Mouse (Mus musculus) lung, postnatal 4 days (tissue): ENCODE measurements at regions not wholly inside any gene's neighbourhood (a gene's known extent, or its start where the extent isn't known, plus 50 kb on each side); places are given as distances from the start of the nearest gene placed in this dataset.
A peak's percentile ranks its signal among the peaks of the same experiment; 100 is the strongest.

Source experiments
- DNase-seq, 2 experiments: peaks; one replicate each; pipeline ENCODE4 v3.0.0; 2021

DNA sequence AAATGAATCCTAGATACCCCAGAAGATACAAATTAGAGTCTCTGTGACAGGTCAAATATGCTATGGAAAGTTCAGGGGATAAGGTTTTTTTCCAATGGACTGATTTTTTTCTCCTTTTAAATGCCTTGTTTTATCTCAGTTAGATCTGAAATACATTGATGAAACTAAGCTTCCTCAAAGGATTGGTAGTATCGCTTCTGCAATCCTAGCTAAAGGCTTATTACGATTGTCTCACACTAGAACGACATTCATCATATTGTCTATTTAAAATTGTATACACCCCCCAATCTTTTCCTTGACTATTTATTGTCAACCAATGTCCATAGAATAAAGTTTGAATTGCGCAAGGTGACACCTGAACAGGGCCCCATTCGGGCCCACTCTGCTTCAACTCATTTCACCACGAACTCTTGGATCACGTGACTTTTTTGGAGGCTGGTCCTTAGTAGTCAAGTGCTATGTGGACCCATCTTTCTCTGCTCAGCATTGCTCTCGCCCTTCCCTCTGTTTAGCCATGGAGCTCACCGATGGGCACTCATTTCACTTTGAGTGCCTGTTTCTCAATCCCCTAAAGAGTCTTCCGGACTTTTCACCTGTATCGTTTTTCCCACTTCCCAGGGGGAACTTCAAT is 85.6 kb upstream of the Ednrb start:
- no peak for DNase-seq

DNA sequence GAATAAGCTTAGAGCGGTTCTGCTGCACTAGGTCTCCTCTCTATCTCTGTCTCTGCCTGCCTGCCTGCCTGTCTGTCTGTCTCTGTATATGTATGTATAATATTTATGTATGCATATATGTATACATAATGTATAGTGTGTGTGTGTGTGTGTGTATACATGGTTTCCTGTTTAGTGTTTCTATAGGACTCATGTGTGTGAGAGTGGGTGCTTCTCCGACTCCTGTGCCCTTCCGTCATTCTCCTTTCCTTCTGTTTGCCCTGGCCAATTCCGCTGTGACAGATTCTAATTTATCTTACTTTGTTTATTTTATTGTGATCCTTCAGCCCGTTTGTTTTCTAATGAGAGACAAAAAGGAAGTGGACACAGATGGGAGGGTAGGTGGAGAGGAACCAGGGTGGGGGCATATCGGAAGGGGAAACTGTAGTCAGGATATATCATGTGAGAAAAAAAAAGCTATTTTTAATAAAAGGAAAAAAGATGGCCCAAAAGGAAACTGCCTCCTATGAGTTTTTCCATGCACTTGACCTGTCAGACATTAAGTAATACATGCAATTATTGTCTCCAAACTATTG is 85.0 kb upstream of the Ednrb start:
- DNase-seq: no peak

DNA sequence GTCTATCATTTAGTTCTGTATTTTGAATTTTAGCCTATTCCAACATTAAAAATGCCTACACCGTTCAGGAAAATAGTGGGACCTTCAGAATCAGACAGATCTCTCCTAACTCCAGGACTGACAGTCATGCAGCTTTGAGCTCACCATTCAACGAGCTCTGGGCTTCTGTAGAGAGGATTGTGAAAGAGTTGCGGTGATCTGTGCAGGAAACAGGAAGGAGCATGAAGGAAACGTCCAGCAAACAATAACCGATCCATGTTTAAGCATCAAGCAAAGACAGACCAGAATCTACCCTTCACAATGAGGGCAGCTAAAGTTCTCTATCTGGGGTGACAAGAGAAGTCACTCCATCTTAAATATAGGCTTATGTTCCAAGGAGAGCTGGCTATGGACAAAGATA is 76.0 kb upstream of the Ednrb start:
- DNase-seq: peak in 1 of 2 experiments; percentile 32

DNA sequence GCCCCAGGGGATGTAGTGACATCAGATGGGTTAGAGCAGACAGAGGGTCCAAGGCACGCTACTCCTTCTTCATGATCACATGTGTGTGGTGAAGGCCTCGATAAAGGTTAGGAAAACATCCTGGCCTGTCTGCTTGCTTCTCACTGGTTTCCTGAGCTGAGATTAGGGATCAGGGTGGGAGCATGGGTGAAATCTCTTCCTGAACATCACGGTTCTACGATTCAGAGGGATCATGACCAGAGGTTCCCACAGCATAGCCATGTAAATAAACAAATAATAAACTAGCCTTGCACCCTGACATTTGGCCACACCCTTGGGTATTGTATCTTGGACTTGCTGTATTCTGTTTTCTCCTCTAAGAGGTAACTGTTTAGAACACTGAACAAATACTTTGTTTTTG is 75.2 kb upstream of the Ednrb start:
- no peak for DNase-seq

DNA sequence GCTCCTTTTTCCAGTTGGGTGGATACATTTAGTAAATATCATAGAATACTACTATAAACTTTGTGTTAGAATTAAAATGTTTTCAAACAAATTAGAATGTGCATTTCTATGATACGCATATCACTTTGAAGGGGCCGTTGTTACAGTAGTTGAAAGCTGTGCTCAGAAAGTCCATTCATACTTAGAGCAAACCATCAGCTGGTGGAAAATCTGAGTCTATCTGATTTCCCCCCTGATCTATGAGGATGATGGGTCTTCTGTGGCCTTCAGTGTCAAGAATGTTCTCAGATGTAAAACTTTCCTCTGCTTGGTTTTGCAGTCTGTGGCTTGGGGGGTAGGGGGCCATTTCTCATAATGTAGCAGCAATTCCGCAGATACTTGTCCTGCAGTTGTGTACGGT is 69.3 kb upstream of the Ednrb start:
- DNase-seq: no peak

DNA sequence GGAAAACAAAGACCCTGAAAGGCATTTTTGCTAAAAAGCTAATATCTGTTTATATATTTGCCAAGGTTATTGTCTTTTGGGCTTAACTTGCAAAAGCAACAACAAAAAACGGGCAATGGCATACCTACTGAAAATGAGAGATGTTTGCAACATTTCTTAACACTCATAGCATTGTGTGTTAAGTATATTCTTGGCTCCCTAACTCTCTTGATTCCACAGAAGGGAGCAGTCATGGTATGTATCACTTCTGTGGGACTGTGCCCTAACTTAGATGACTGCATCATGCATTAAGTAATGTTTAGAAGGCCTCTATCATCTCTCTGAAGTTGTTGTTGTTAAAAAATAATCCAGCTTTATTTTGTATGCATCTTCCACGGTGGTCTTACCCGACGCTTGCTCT is 67.5 kb upstream of the Ednrb start:
- DNase-seq: no peak

DNA sequence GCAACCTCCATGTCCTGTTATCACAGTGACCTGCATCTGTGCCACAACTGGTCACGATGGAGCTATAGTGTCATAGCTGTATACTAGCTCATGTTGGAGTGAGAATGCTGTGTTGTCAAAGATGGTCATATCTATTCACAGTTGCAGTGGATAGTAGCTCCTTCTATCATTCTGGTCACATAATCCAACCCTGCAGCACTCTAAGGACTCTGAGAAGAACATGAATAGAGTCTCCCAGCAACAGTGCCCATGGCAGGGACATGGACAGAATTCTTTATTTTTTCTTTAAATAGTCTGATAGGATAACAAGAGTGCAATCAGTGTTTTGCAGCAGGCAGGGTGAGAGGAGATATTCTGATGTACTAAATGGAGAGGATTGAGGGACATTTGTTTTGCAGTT is 67.1 kb upstream of the Ednrb start:
- DNase-seq: no peak

DNA sequence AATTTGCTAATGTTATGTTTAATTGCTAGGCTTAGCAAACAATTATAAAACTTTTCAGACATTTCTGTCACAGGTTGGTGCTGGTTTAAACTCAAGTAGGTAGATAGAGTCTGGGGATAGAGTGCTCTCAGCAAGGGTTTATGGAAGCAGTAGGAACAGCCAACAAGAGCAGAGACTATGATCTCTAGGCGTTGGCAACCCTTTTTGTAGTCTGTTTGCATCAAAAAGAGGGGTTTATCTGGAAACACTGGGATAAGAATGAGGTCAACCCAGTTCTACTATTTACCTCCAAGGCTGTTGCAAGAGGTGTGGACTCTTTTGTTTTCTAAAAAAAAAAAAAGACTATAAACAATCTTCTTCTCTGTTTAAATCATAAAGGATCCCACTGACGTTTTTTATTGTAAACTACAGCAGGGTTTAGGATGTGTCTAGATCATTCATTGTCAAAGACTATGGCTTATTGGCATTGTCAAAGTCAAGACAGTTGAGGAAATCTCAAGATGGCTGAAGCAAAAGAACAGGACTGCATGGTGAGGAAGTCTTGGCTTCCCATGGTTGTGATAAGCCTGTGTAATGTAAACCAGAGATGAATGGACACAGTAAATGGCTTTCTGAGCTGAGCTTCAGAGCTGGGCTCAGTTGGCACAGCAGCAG is 62.3 kb upstream of the Ednrb start:
- DNase-seq: no peak

DNA sequence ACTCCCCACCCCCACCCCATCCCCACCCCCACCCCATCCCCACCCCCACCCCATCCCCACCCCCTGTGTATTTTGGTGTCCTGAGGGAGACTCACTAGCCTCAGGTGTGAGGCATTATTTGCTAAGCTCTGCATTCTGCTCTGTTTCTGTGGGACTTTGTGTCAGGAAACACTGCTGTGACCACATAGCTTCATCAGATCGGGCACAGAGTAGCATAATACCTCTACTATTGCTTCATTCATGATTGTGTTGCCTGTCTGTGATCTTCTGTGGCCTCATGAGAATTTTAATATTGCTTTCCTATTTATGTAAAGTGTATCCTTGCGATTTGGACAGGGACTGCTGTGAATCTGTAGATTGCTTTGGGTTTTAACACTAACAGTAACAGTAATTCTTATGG is 56.6 kb upstream of the Ednrb start:
- no peak for DNase-seq

DNA sequence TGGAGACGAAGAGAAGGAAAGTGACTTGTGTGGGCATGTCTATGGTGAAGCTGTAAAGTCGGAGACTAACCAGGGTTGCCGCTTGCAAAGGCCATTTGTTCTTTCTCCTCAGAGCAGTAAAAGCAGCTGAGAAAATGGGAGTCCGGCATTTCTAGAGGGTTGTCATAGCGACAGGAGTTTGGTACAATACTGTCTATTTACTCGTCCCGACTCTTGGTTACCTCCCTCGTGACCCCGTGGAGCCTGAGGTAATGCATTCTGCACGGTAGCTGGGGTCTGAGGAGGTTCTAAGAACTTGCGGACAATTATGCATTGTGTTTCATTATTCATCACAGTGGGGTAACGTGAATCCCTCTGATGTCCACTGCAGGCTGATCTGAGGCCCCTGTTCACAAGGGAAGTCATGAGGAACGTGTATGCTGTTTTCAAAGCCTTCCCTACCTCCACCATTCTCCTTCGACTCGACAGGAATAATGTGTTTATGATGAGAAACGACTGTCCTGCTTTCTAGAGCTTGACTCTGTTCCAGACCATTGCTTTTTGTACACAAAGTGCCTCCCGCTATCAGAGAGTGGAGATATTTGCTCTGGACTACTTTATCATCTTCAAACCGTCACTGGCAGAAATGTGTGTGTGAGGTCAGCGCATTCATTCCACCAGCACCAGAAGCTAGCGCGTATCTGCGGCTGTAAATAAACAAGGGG is 55.1 kb upstream of the Ednrb start:
- DNase-seq: peak; percentile 31 to 44

DNA sequence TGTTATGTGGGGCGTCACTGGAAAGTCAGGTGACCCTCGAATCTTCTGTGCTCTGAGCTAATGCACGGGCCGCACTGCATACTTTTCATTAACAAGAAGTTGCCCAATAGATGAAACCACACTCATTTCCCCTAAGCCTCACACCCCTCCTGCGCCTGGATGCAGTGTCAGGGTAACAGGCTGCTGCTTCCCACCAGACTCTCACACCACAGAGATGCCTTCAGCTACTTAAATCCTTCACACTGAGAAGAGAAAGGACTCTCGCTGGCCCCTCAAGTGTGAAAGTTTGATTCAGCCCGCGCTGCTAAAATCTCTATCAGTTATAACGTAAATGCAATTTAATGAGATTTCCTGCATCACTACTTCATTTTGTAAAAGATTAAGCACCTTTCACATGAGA is 54.5 kb upstream of the Ednrb start:
- DNase-seq: no peak

DNA sequence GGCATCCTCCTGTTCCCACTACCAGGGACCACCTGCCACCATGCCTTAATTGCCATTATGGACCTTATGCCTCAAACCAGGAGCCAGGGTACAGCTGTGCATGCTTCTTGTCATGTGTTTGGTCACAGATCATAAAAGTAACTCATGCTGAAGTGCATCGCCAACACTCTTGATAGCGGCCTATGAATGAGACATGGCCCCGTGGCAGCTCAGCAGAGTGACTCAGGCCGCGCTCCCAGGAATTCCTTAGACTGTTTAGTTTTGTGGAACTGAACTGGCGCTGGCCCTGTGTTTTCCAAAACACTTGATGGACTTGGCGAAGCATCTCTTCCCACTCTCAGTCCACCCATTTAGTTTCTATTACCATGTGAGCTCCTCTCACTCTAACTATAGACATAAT is 51.1 kb upstream of the Ednrb start:
- peak; percentile 45 to 77 for DNase-seq
